Mouse (Mus musculus): Measurements from ENCODE around the gene Trpv2.
A peak's percentile ranks its signal among the peaks of the same experiment; 100 is the strongest.

Gene Trpv2

DNA sequence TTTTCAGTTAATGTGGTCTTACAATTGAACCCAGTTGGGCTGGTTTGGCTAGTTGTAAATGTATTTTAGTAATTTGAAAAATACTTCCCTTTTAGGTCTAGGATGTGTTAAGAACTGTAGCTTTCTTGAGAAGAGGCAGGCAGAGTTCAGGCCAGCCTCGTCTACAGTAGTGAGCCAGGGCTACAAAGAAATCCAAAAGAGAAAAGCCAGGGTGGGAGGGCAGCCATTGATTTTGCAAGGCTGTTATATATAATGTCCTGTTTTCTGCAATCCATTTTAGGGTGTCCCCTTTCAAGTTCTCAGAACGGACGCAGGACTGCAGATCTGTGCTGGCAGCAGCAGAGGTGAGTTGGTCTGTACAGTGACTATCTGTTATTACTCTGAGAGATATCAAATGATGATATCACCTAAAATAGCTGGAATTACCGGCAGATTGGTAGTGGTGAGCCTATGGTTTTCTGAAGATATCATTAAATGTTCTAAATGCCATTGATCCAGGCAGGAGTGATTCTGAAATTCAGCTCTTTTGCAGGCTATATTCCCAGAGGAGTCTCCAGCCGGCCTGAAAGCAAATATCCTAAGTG lies 29.9 kb downstream of the Trpv2 start:
- DNase-seq, result no peak

DNA sequence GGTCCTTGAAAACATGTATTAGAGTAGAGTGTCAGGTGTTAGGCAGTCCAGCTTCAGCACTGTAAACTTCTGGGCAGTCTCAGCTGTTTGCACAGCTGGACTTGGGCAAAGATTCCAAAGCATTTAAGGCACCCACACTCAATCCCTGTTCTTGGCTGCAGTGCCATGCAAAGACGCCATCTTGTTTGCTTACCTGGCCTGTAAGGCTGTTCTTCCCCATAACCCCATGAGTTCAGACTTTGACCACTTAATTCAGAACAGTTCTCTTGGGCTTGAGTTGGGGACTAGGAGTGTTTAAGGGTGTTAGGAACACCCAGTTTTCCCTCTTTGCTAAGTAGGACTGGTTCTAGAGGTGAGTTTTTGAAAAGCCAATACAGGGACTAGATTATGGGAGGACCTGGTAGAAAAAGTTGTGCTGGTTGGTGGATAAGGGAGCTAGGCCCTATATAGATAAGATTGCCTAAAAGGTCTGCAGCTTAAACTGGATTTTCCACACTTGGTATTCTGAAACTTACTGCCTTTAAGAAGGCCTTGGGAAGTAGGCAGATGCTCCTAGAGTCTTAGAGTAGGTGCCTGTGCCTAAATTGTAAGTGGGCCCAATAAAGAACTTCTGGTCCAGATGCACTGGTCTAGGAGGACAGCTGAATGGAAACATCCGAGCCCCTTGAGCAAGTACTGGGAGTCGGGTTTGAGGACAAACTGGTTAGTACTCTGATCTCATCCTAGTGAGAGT lies 30.8 kb downstream of the Trpv2 start:
- DNase-seq, result no peak

DNA sequence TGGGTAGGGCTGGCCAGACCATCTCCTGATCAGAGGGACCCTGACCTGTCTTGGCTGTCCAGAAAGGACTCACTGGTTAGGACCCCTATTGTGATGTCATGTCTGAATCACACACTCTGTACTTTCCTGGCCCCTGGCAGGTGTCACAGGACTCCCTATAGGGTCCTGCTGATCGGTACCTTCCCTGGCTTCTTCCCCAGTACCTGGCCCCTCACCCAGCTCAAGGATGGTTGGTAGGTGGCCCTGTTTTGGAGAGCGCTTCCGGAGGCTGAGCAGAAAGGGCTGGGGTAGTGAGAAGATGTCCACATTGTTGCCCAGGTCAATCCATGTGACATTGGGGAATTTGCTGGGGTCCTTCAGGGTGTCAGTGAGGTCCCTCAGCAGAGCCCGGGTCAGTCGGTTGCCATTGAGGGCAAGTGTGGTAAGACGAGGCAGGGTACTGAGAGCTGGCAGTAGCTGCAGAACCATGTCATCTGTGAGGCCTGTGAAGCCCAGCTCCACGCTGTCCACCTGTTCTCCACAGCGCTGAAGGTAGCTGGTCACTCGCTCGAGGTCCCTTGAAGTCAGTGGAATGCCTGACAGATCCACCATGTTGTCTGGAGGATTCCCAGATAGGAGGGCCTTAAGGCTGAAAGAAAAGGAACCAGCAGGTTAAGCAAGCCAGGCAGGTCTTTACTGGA lies 31.5 kb downstream of the Trpv2 start:
- DNase-seq, result no peak

DNA sequence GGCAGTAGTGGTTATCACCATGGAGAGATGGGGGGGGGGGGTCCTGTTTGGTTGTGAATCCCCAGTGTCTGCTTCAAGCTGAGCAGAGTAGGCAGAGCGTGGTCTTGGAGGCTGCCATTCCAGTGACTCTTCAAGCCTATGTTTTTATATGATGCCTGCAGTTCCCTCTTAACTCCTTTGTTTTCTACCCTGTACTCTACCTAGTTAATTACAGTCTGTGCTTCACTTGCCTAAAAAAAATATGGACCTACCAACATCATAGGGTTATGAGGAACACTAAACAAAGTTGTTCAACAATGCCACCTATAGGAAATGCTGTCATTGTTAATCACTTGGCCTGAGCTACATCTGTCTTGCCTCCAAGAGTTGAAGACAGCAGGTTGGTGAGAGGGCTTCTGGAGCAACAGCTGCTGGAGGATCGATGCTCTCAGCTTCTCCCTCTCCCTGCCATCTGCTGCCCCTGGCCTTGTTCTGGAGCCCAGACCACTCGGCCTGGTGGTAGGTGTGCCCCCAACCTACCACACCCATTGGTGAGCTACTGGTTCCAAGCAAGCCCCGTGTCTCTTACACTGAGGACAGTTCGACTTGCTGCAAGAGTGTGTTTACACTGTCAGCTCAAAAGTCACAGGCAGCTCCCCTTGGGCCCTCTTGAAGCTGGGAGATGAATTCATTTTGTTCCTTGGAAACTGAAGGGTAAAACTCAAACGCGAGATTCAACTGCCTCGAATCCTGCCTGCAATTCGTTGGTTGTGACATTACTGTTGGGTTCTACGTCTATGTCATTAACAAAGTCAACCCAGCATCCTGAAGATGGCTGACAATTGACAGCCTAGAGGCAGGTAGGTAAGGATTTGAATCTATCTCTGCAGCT lies 32.2 kb downstream of the Trpv2 start:
- no peak for DNase-seq

DNA sequence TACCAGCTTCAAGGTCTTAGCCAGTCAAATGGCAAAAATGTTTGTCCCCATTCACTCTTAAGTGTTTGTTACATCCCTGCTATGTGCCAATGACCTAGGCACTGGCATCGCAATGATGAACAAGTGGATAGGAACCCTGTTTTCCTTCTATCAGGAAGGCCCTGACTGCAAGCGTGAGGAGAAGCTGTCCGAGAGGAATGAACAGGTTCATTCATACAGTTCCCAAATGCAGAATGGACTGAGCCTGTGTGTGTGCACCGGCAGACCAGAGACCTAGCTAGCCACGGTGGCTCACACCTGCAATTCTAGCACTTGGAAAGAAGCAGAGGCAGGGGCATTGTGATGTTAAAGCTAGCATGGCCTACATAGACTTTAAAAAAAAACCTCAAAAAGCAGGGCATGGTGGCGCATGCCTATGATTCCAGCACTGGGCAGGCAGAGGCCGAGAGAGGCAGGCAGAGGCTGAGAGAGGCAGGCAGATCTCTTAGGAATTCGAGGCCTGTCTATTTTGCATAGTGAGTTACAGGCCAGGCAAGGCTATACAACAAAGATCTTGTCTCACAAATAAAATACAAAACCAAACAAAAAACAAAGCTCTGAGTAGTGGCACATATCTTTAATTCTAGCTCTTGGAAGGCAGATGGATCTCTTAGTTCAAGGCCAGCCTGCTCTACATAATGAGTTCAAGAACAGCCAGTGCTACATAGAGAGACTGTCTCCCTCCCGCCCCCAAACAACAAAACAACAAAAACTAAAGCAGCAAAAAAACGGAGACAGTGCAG lies 33.1 kb downstream of the Trpv2 start:
- DNase-seq, result no peak

DNA sequence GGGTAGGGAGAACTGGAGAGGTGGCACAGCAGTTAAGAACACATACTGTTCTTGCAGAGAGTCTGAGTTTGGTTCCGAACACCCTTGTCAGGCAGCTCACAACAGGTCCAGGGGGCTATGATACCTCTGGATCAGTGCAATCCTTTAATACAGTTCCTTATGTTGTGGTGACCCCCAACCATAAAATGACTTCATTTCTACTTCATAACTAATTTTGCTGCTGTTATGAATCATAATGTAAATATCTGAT lies 33.6 kb downstream of the Trpv2 start:
- DNase-seq, result no peak

DNA sequence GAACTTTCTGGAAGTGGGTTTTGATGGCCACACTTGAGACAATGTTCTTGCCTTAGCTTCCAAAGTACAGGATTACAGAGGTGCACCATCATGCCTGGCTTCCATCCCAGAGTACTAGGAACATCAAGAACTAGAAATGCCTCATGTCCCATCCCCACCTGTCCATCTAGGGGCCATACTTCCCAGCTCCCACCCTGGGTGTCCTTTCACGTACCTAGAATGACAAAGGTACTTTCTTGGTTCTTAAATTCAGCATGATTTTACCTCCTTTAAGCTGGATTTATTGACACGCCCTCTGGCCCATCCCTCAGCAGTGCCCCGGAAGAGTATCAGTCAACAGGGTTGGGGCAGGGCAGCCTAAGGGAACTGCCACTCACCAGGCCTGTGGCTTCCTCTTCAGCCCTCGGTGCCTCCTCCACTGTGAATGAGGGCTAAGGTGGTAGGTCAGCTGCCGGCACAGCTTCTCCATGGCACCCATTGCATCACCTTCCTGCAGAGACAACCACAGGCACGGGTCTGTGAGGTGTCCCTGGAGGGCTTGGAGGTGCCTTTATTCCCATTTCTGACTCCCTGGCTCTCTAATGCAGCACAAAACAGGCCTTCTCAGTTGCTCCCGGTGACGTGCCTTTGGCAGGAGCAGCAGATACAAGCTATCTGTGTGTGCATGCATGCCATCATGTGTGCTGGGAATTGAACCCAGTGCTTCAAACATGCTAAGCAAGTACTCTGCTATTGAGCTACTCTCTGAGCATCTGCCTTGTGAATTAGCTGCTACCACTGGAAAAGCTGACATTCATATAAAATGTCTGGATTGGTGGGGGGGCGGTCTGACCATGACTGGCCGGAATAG lies 34.8 kb downstream of the Trpv2 start:
- no peak for DNase-seq

DNA sequence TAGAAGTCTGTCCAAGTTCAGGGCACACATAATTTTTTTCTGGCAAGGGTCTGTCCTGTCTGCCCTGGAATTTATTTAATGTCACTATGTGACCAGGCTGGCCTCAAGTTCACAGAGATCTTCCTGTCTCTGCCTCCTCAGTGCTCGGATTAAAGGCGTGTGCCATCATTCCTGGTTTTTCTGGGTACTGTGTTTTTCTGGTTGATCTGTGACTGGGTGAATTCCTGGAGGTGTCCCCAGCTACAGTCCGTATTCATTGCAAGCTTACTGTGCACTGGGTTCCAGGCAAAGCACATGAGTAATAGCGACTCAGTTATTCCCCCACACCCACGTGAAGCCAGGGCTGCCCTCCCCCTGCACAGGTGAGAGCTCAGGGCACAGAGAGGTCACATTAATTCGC lies 36.0 kb downstream of the Trpv2 start:
- DNase-seq, result no peak

DNA sequence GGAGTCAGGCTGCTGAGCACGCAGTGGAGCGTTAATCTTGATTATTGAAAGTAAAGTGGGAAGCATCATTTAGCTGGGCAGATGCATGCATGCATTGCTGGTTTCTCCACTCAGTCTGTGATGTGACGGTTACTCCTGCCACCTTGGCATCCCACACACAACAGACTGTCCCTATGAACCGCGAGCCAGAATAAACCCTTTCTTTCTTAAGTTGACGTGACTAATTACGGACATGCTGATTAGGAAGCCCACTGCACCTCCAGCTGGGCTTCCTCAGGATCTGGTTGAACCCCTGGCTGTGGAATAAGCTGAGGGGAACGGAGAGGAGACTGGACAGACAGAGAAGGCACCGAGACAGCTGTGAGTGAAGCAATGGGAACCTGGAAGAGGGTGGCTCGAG lies 38.3 kb downstream of the Trpv2 start:
- DNase-seq, result no peak

DNA sequence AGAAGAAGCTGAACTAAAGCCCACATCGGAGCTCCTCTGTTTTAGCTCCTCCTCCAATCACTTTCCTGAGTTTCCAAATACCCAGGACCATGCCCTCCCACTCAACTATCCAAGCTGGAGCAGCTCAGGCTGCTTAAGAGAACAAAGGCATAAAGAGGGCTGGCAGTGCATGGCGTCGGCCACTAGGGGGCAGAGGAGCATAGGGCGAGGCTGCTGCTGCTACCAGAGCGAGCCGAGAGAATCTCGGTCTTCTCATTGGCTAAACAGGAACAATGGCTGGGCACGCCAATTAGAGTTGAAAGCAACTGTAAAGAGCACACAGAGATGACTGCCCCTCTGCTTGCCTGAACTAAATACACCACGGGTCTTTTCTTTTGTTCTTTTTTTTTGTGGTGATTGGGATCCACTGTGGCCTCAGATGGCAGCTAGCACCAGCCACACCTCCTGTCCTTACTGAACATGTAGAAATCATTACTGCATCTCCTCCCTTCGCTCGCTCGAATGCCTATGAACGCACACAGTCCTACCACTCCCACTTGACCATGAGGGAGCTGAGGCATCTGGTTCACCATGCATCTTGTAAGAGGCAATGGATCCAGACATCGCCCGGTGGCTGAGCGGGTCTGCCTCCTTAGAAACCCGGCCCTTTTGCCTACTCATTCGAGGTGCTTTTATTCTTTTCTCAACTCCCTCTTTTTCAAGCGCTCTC lies 39.5 kb downstream of the Trpv2 start:
- peak; percentile 92 for DNase-seq

DNA sequence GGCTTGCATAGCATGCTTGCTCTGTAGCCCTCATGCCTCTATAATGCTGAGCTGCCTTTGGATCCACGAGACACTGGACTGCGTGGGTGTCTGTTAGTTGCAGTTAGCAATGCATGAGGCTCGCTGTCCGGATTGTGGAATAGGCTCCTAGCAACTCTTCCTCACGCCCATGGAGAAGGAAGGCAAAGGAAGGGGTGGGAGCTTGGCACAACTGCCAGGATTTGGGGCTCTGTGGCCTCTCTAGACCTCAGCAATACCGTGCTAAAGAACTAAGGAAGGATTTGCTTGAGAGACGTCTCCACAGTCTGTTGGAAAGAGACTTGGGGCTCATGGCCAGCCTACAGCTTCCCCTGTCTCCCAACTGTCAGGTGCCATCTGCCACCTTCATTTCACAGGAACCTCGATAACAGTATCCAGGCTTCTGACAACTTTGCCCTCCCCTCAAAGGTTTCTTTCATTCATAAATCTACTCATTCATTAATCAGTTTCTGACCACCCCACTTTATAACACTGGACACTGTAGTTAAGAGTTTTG lies 40.7 kb downstream of the Trpv2 start:
- no peak for DNase-seq

DNA sequence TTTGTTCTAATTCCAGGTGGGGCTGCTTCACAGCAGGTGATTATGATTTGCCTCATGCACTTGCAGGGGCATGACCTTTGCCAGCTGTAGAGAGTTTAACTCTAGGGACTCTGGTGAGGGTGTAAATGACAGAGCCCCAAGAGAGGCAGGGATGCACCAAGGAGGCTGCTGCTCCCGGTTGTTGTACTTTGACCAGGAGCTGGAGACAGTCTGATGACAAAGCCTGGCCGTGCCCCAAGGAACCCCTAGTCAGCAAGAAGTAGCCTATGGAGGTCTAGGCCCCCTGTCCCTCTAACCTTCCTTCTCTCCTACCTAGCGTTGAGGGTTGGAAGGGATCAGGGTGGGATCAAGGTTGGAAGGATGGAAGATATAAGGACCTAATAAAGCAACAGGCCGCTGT lies 41.2 kb downstream of the Trpv2 start:
- no peak for DNase-seq

DNA sequence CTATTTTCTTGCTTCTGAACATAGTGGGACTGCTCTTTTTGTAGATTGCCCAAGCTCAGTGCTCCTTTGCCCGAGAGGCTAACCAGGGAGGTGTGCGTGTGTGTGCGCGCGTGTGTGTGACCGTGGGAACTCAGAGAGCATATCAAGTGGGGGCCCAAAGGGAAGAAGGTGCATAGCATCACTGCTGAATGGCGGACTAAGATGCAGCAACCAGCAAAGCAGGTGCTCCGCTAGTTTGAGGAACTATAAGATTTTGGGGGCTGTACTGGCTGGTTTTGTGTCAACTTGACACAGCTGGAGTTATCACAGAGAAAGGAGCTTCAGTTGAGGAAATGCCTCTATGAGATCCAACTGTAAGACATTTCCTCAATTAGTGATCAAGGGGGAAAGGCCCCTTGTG lies 46.8 kb downstream of the Trpv2 start:
- DNase-seq, result no peak

DNA sequence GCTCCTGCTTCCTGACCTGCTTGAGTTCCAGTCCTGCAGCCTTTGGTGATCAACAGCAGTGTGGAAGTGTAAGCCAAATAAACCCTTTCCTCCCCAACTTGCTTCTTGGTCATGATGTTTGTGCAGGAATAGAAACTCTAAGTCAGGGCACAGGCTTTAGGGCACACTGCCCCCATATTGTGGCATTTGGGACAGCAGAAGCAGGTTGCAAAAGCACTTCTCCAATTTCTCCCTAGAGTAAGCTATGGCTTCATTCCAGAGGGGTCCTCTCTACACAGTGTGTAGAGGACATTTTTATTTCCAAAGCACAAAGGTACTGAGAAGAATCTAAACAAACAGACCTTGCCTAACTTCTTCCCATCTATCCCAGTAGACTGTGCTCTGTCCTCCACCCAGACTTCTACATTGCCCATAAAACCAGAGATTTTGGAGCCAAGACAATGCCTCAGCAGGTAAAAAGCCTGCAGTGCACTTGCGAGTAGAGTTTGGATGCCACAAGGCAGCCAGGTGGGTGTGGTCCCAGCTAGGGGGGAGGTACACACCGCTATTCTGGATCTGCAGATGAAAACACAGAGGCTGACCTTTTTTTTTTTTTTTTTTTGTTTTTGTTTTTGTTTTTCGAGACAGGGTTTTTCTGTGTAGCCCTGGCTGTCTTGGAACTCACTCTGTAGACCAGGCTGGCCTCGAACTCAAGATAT lies 47.4 kb downstream of the Trpv2 start:
- DNase-seq, result no peak

DNA sequence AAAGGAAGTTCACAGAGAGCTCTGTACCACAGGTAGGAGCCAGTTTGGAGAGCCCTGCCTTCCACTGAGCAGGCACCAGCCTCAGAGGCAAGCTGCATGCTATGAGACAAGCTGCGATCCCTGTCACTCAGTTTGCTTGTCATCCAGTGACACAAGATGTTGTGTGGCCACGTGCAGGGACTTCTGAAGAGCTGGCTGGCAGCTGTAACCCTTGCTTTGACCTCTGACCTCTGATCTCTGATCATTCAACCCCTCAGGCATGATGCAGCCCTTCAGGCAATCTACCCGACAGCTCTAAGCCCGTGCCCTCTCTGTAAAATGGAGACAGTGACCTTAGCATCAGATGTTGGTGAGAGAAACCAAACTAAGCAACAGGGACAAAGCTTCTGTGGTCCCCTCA lies 48.6 kb downstream of the Trpv2 start:
- no peak for DNase-seq

DNA sequence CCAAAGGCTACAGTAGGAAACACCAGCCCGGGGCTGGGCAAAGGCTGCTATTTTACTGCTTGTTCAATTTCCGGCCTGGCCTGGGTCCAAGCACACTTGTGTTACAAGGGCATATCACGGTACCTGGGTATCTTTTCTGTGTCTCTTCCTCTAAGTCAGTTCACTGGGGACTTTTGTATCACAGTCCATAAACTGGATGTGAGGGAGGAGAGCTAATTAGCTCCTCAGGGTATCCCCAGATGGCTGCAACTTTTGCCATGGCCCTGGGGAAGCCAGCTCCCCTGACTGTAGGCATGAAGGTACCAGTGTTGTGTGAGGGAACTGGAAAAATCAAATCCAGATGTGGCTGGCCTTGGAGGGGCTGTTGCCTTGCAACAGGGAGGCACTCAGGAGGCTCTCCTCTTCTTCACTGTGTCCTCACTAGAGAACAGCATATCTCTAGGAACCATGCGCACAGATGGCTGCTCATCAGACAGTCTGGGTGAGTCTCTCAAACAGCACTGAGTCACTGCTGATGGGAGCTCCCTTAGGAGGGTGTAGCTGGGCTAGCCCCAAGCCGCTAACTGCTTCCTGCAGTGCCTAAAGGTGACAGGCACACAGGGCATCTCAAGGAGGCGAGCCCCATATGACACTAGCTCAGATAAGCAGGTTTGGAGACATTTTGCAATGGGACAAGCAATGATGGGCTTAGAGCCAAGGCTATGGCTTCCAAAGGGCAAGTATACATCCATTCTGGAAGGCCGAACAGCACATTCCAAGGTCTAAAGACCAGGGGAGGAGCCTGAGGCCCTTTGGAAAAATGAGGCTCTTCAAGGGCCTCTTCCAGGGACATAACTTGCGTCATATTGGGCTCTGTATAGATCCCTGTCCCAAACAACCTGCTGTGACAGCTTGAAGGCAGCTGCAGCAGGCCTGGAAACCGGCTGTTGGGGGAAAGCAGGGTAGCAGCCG lies 50.3 kb downstream of the Trpv2 start:
- DNase-seq, result peak; percentile 64

DNA sequence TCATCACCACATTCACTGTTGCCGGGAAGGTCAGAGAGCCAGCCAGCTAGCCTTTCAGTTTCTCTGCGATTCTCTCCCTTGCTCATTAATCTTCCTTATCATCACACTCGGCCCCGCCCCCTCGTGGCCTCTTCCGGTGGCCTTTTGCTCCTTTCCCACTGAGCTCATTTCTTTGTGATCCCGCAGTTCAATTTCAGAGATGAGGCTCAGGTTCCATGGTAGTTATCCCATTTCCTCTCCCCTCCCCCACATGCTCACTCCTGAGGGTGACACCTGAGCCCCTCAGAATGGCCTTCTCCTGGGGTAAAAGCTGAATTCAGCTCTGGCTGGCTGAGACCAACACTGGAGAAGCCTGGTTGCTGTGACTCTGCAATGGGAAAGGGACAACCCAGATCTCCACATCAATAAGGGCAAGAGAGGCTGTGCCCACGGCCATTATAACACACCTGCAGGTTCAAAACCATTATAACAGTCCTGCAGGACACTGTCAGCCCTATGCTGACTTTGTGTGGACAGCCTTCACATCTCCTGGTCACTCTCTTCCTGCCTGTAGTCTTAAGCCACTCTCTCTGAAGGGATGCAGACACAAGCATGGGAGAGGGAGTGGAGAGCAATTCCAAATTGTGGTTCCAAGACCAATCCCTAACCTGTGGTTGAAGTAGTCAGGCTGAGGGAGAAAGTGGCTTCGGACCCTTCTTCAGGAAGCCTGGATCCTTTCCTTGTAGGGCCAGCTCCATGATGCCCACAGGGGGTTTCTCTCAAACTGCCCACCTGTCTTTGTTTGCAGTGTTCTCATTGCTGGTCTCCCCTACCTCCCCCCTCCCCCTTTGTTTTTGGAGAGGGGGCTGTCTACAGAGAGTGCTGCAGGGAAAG lies 55.3 kb downstream of the Trpv2 start:
- no peak for DNase-seq

DNA sequence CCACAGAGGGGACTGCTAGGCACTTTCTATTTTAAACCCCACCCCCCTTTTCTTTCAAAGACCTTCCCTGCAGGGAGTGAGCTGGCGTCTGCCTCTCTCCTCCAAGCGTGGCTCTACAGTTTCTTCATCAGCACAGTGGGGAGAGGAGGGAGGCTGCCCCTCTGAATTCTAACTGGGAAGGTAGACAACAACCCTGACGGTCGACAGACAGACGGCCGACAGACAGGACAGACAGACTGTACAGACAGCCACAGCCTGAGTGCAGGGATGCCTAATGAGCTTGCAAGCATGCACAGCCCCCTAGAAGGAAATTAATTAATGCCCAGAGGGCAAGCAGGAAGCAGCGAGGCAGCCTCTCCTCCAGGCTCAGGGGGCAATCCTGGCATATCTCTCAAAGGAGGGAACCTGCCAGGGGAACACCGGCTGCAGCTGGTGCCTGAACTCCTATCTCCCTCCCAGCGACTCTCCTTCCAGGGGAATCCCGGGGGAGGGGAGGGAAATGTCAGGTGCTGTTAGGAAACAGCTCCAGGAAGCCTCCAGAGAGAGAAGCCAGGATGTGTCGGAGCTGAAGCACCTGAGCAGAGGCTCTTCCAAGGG lies 56.0 kb downstream of the Trpv2 start:
- no peak for DNase-seq

All from right cerebral cortex, adult 18-20 months (tissue).